Mouse (Mus musculus) 3T3-L1 (cell line): ENCODE measurements at regions not wholly inside any gene's neighbourhood (a gene's known extent, or its start where the extent isn't known, plus 50 kb on each side); places are given as distances from the start of the nearest gene placed in this dataset.

Experiments used
- DNase-seq: peaks from one replicate; pipeline ENCODE4 v3.0.0-alpha.2; 2015; ENCODE audit warnings: low read depth, low spot score

- no peak for DNase-seq
Observed at GRCm38 (mm10) chr19:16075512-16076086, 57.0 kb upstream of the Gnaq start.

- no peak for DNase-seq
Observed at GRCm38 (mm10) chr19:16075026-16075425, 57.6 kb upstream of the Gnaq start.

GRCm38 (mm10) chr19:16067314-16067713 is 65.3 kb upstream of the Gnaq start:
- no peak for DNase-seq

GRCm38 (mm10) chr19:16064911-16065310 is 67.7 kb upstream of the Gnaq start:
- no peak for DNase-seq

DNA sequence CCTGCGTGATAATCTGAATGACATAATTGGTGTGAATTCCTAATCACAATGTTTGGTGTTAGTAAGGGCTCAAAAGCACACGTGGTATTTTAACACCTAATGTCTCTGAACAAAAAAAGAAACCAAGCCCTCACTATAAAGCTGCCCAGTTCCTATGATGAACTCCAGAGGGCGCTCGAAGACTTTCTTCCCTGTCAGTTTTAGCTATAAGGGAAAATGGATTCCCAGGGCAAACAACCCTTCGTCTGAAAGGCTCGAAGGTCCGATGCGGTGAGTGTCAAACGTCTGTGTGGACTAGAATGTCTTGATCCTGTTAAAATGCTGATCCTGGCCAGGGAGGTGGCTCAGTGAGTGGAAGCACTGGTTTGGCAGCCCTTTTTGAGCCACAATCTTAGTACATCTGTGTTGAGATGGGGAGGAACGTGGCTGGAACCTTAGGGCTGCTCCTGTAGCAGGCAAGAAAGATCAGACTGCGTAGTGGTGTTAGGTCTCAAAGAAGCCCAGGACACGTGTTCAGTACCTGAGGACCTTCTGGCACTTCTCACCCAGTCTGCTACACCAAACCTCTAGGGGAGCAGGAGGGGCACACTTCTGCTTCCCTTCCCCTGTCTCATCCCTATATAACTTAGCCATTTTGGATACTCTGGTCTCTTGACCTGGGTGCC is 68.6 kb upstream of the Gnaq start:
- peak; percentile 95 for DNase-seq

GRCm38 (mm10) chr19:16063533-16063915 is 69.1 kb upstream of the Gnaq start:
- no peak for DNase-seq

DNA sequence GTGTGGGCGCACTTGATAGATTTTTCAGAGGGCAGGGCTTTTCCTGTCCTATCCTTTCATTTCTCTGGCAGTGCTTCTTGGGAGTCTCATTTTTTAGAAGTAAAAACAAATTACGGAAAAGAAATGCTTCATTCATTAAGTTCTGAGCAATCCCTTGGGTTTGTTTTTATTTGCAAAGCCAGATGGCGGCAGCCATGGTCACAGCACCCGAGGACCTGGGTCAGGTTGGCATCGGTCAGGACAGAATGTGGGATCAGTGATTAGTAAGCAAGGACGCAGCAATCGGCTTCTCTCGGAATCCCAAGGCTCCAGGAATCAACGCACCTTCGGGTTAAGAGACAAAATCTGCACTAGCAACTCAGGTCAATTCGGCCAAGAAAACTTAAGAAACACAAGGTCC is 70.8 kb upstream of the Gnaq start:
- DNase-seq, result no peak

GRCm38 (mm10) chr19:16059026-16059425 is 73.6 kb upstream of the Gnaq start:
- no peak for DNase-seq

DNA sequence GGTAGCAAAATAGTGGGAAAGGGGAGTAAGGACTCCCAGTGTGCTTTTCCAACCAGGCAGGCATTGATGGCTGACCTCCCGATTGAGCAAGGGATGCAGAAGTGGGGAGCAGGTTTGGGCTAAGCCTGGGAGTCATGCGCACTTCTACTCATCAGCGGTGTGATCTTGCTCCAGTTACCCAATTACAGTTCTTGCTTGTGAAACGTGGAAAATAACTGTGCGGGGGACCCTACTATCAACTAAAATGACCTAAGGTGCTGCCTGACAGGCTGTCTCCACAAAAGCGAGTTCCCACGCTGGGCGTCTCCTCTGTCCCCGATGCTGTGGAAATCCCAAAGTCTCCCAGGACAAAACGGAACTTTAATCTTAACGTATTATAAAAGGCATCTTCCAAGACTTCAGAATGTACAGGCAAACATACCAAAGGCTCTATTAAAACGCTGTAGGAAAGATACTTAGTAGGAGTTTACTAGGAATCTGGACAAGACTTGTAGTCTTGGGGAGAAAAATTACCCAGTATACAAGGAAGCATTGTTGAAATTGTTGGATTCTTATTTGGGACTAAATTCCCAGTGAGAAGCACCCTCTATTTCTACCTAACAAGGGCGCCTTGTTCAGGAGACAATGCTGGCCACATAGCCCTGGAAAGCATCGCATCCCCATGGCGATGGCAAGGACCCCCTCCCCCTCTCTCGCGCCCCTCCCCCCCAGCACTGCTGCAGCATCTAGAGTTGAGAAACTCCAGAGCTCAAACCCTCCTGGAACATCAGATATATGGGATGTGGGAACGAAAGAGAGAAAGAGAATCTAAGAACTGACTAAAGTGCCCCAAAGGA is 65.6 kb upstream of the Cep78 start:
- DNase-seq, result peak; percentile 42

DNA sequence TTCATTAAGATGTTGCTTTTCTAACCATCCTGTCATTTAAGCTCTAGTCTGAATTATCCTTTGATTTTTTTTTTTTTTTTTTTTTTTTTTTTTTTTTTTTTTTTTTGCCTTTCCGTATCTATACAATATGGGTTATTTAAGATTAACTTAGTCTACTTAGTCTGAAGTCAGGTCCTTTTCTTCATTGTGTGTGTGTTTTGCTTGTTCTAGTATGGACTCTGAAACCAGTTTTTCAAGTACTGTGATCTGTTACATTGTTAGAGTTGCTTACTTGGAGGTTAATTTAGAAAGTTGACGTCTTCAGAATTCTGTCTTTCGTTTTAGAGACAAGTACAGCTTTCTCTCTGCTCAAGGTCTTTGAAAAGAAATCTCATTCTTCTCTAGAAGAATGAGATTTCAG is 64.9 kb upstream of the Cep78 start:
- peak; percentile 26 for DNase-seq

DNA sequence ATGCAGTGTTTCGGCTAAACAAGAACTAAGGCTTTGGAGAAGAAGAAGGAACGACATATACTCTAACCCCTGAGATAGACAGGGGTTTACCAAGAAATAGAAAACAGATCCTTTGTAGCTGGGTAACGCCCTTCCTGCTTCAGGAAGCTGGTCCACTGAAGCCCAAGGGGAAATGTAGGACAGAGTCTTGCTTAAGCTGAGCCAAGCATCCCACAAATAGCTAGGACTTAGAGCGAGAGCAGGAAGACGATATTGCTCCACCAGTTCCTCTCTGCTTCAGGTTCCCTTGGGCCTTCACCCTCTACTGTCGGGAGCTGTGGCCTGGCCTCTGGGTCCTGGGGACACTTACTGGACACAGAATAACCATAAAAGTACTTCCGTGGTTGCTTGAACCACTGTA is 62.2 kb upstream of the Cep78 start:
- DNase-seq, result no peak

- no peak for DNase-seq
Observed at GRCm38 (mm10) chr19:16045261-16045660, 60.5 kb upstream of the Cep78 start.

DNA sequence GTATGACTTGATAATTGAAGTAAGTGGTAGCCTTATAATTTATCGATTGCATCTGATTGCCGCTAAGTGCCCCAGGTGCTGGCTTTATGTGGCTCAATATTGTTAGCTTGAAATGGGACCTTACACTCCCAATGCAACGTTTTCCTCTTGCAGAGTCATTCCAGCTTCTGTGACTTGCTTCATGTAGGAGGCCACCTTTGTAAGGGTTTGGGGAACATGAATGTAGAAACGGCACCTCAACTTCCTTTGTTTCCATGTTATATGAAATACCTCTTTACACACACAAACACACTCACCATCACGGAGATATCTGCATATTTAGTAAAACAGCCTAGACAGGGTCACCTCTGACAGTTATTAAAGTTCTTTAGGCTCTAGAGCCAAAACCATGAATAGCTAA is 59.4 kb upstream of the Cep78 start:
- DNase-seq, result no peak

GRCm38 (mm10) chr19:16043007-16043406 is 58.2 kb upstream of the Cep78 start:
- no peak for DNase-seq

DNA sequence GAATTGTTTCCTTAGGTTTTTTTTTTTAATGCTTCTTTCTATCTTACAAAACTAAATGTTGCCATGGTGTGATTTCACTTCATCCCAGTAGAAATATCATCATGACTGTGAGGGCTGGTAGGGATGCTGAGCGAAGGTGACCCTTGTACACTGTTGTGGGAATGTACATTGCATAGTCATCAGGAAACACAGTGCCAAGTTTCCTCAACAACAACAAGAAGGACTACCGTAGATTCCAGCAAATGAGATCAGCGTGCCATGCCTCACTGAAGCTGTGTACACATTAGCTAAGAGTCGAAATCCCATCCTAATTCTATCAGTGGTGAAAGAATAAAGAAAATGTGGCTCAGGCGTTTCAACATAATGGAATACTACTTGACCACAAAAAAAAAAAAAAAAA is 57.1 kb upstream of the Cep78 start:
- DNase-seq, result peak; percentile 35

DNA sequence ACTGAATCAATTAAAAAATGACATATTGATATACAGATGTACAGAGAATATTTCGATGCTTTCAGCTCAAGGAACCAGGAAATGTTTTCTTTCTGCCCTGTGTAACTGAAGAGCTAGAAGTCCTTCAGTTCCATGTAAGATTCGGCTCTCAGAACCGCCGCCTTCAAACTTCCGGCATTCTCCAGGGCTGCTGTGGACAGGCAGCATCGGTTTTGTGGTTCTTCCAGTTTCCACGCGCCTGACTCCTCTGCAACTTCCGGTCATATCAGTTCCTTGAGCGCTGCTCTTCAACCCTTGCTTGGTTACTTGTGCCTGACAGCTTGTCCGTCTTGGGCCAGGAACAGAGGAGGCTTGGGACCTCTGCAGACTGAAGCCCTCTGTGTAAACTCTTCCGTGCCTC is 53.0 kb upstream of the Cep78 start:
- no peak for DNase-seq
